Comparison of ENCODE assay signal across 25 mouse cellular contexts in genomic region chr2:153665401-153665800, GRCm38 (mm10). TPM values are rescaled to one million over a fixed set of nuclear protein-coding genes. Genes with fewer than 3 reads are reported as not detected.
A peak's percentile ranks its signal among the peaks of the same experiment; 100 is the strongest.
DNase-seq lines count a peak whose midpoint lies in the region; ATAC-seq and TF ChIP-seq lines count a peak whose summit lies in the region.
"Had no signal": no experiment of that assay in that cellular context is flagged by ENCODE, and none has a peak within 500 bp of the region (broad histone marks: within the 10 kb centered on the region; RNA-seq: fewer than 3 reads in every experiment).

No protein-coding gene starts in this region.

- no peak overlapping the region for H3K27ac ChIP-seq in embryonic facial prominence, embryonic 14.5 days (replicated peaks; ENCODE audit: low read depth, low read length)
- no peak overlapping the region for H3K27ac ChIP-seq in embryonic facial prominence, embryonic 10.5 days (replicated peaks)
- no peak overlapping the region for H3K27ac ChIP-seq in stomach, postnatal 0 days (replicated peaks)
- H3K27ac ChIP-seq: embryonic facial prominence, embryonic 13.5 days; forebrain, embryonic 13.5 days; forebrain, embryonic 15.5 days had no signal

- TF ChIP-seq EP300 in stomach, postnatal 0 days (optimal IDR thresholded peaks at IDR 0.05), result no peak

- H3K4me2 ChIP-seq in embryonic facial prominence, embryonic 14.5 days (ENCODE audit: low read depth, low read length), result no peak overlapping the region
- H3K4me2 ChIP-seq in stomach, postnatal 0 days (replicated peaks; ENCODE audit: low read depth), result no peak overlapping the region
- H3K4me2 ChIP-seq: embryonic facial prominence, embryonic 13.5 days; forebrain, embryonic 13.5 days; forebrain, embryonic 15.5 days had no signal

- no peaks in the 10 kb centered on the region for H3K9me3 ChIP-seq in embryonic facial prominence, embryonic 14.5 days (ENCODE audit: control insufficient read depth, low read length)
- H3K9me3 ChIP-seq in embryonic facial prominence, embryonic 10.5 days, result no peaks in the 10 kb centered on the region
- H3K9me3 ChIP-seq in stomach, postnatal 0 days (ENCODE audit: control insufficient read depth, low read length), result no peaks in the 10 kb centered on the region
- H3K9me3 ChIP-seq: embryonic facial prominence, embryonic 13.5 days; forebrain, embryonic 13.5 days; forebrain, embryonic 15.5 days had no signal

- H3K4me3 ChIP-seq in embryonic facial prominence, embryonic 14.5 days (ENCODE audit: low read depth, low read length), result no peak overlapping the region
- no peak overlapping the region for H3K4me3 ChIP-seq in embryonic facial prominence, embryonic 10.5 days
- H3K4me3 ChIP-seq in stomach, postnatal 0 days (ENCODE audit: low read depth, low read length), result no peak overlapping the region
- H3K4me3 ChIP-seq: embryonic facial prominence, embryonic 13.5 days; forebrain, embryonic 13.5 days; forebrain, embryonic 15.5 days had no signal

- no peak for ATAC-seq in embryonic facial prominence, embryonic 14.5 days (ENCODE audit: low read depth)
- no peak for ATAC-seq in stomach, postnatal 0 days (ENCODE audit: low FRiP score, low TSS enrichment)
- ATAC-seq: activated CD4-positive, CD25-positive, alpha-beta regulatory T cell, adult 4 months; forebrain, embryonic 13.5 days; forebrain, embryonic 15.5 days; forebrain, postnatal 0 days; Patski had no signal

- no peak for TF ChIP-seq CTCF in stomach, postnatal 0 days (IDR thresholded peaks at IDR 0.05; ENCODE audit: low read depth)

- no peaks in the 10 kb centered on the region for H3K27me3 ChIP-seq in embryonic facial prominence, embryonic 14.5 days (replicated peaks; ENCODE audit: control insufficient read depth, insufficient read depth, low read length)
- H3K27me3 ChIP-seq in embryonic facial prominence, embryonic 10.5 days (replicated peaks; ENCODE audit: low read depth, poor library complexity, severe bottlenecking), result no peaks in the 10 kb centered on the region
- no peaks in the 10 kb centered on the region for H3K27me3 ChIP-seq in stomach, postnatal 0 days (ENCODE audit: control insufficient read depth, insufficient read depth, low read length)
- H3K27me3 ChIP-seq: embryonic facial prominence, embryonic 13.5 days; forebrain, embryonic 13.5 days; forebrain, embryonic 15.5 days; Patski had no signal

- no peaks in the 10 kb centered on the region for H3K36me3 ChIP-seq in embryonic facial prominence, embryonic 14.5 days (ENCODE audit: control insufficient read depth, insufficient read depth, low read length)
- H3K36me3 ChIP-seq in embryonic facial prominence, embryonic 10.5 days (replicated peaks), result peaks cover 81% of the 10 kb centered on the region
- no peaks in the 10 kb centered on the region for H3K36me3 ChIP-seq in stomach, postnatal 0 days (ENCODE audit: control insufficient read depth, insufficient read depth, low read length)
- H3K36me3 ChIP-seq: forebrain, embryonic 15.5 days had no signal

- H3K9ac ChIP-seq in embryonic facial prominence, embryonic 14.5 days (ENCODE audit: low read depth, low read length), result no peak overlapping the region
- H3K9ac ChIP-seq in stomach, postnatal 0 days (ENCODE audit: low read length), result no peak overlapping the region
- H3K9ac ChIP-seq: embryonic facial prominence, embryonic 13.5 days; forebrain, embryonic 13.5 days; forebrain, embryonic 15.5 days; forebrain, postnatal 0 days had no signal

- H3K4me1 ChIP-seq in embryonic facial prominence, embryonic 14.5 days (ENCODE audit: control insufficient read depth, insufficient read depth, low read length), result no peaks in the 10 kb centered on the region
- H3K4me1 ChIP-seq in embryonic facial prominence, embryonic 10.5 days, result peaks cover 6% of the 10 kb centered on the region
- no peaks in the 10 kb centered on the region for H3K4me1 ChIP-seq in stomach, postnatal 0 days (replicated peaks; ENCODE audit: control insufficient read depth, insufficient read depth)
- H3K4me1 ChIP-seq: embryonic facial prominence, embryonic 13.5 days; forebrain, embryonic 15.5 days had no signal

- WGBS in embryonic facial prominence, embryonic 14.5 days, result 73% methylated on average over 7 of the region's 7 CpGs
- WGBS in embryonic facial prominence, embryonic 10.5 days, result 94% methylated on average over 7 of the region's 7 CpGs
- 79% methylated on average over 7 of the region's 7 CpGs for WGBS in stomach, postnatal 0 days

- DNase-seq in embryonic facial prominence, embryonic 14.5 days (ENCODE audit: low spot score), result peak; percentile 10
- DNase-seq in embryonic facial prominence, embryonic 10.5 days (ENCODE audit: low spot score), result no peak
- DNase-seq in kidney, adult 9 months, result peak; percentile 25
- DNase-seq in kidney, adult 8-10 months, result no peak
- DNase-seq in kidney, postnatal 14 days, result peak; percentile 55
- DNase-seq in kidney, postnatal 36 days, result no peak
- peak; percentile 16 for DNase-seq in mesoderm, embryonic 11.5 days (ENCODE audit: low read depth, low spot score)
- DNase-seq in stomach, postnatal 0 days (ENCODE audit: low spot score), result no peak
- DNase-seq: adrenal gland, adult 8-10 months; adrenal gland, postnatal 14 days; adrenal gland, postnatal 36 days; cerebellum, adult 11-12 months; cerebellum, adult 2 months; cerebellum, adult 9-10 months; cerebellum, postnatal 10 days; cerebellum, postnatal 25 days; forebrain, postnatal 0 days had no signal

RNA-seq across cellular contexts. Expression of gene Dnmt3b, which starts 16.2 kb away (rescaled TPM):
- 7.0 and 7.6 TPM in 2 replicates for polyA plus RNA-seq in embryonic facial prominence, embryonic 14.5 days (2014; fragmentation: Nextera tagmentation; extraction: Ambion mirVana)
- 26.5 and 30.2 TPM in 2 replicates for polyA plus RNA-seq in embryonic facial prominence, embryonic 10.5 days (2016; fragmentation: Nextera tagmentation; extraction: Ambion mirVana)
- polyA plus RNA-seq in stomach, postnatal 0 days (2015; fragmentation: Nextera tagmentation; extraction: Ambion mirVana), result 2.6 and 3.0 TPM in 2 replicates

RNA-seq across cellular contexts. Expression of gene Dnmt3c, which starts 31.1 kb away (rescaled TPM):
- polyA plus RNA-seq in embryonic facial prominence, embryonic 14.5 days (2014; fragmentation: Nextera tagmentation; extraction: Ambion mirVana), result not detected in 2 replicates
- polyA plus RNA-seq in embryonic facial prominence, embryonic 10.5 days (2016; fragmentation: Nextera tagmentation; extraction: Ambion mirVana), result not detected in 2 replicates
- not detected in 2 replicates for polyA plus RNA-seq in stomach, postnatal 0 days (2015; fragmentation: Nextera tagmentation; extraction: Ambion mirVana)
- polyA plus RNA-seq: activated CD4-positive, CD25-positive, alpha-beta regulatory T cell, adult 4 months; C2C12; embryonic facial prominence, embryonic 11.5 days; embryonic facial prominence, embryonic 13.5 days; forebrain, embryonic 11.5 days; forebrain, embryonic 13.5 days; forebrain, embryonic 15.5 days; forebrain, postnatal 0 days had no signal

RNA-seq across cellular contexts. Expression of gene Commd7, which starts 32.8 kb away (rescaled TPM):
- polyA plus RNA-seq in embryonic facial prominence, embryonic 14.5 days (2014; fragmentation: Nextera tagmentation; extraction: Ambion mirVana), result 61.5 and 66.5 TPM in 2 replicates
- polyA plus RNA-seq in embryonic facial prominence, embryonic 10.5 days (2016; fragmentation: Nextera tagmentation; extraction: Ambion mirVana), result 72.2 and 74.3 TPM in 2 replicates
- polyA plus RNA-seq in stomach, postnatal 0 days (2015; fragmentation: Nextera tagmentation; extraction: Ambion mirVana), result 68.1 and 70.1 TPM in 2 replicates

Comparison
In these comparisons a context has a peak if more than half of its experiments do, and no peak if none do; other contexts are left out.
1. DNase-seq: peak in embryonic facial prominence, embryonic 14.5 days (single experiment), kidney, adult 9 months (single experiment), kidney, postnatal 14 days (single experiment) and mesoderm, embryonic 11.5 days (single experiment); none in embryonic facial prominence, embryonic 10.5 days (single experiment), kidney, adult 8-10 months (0 of 2), kidney, postnatal 36 days (0 of 2) and stomach, postnatal 0 days (single experiment).